Mouse (Mus musculus) forebrain, embryonic 15.5 days (tissue): ENCODE data around the gene Auts2. TPM values are rescaled to one million over a fixed set of nuclear protein-coding genes. Genes with fewer than 3 reads are reported as not detected.
A peak's percentile ranks its signal among the peaks of the same experiment; 100 is the strongest.

ENCODE experiments used
- ATAC-seq: fragments of 200-750 bp; cut with Nextera tagmentation; replicated peaks from 2 replicates; pipeline ENCODE4 v1.8.0; 2017; ENCODE audit warnings: mild to moderate bottlenecking, moderate TSS enrichment, moderate library complexity
- H3K27ac ChIP-seq: fragments of 300-500 bp; sonication (generic); replicated peaks from 2 replicates; pipeline ENCODE4 v1.5.1; 2015; ENCODE audit warnings: mild to moderate bottlenecking, inconsistent platforms
- H3K27me3 ChIP-seq: fragments of 300-500 bp; sonication (generic); 2 replicates; pipeline ENCODE4 v1.6.1; 2015; ENCODE audit warnings: inconsistent platforms
- H3K36me3 ChIP-seq: fragments of 300-500 bp; sonication (generic); 2 replicates; pipeline ENCODE4 v1.6.1; 2015; ENCODE audit warnings: mild to moderate bottlenecking, inconsistent platforms
- H3K4me1 ChIP-seq: fragments of 300-500 bp; sonication (generic); 2 replicates; pipeline ENCODE4 v1.6.1; 2015; ENCODE audit warnings: inconsistent platforms
- H3K4me2 ChIP-seq: fragments of 300-500 bp; sonication (generic); replicated peaks from 2 replicates; pipeline ENCODE4 v1.6.1; 2015; ENCODE audit warnings: mild to moderate bottlenecking, inconsistent platforms
- H3K4me3 ChIP-seq: fragments of 300-500 bp; sonication (generic); 2 replicates; pipeline ENCODE4 v1.5.1; 2015; ENCODE audit warnings: mild to moderate bottlenecking, inconsistent platforms
- H3K9ac ChIP-seq: fragments of 300-500 bp; sonication (generic); replicated peaks from 2 replicates; pipeline ENCODE4 v1.6.1; 2015; ENCODE audit warnings: mild to moderate bottlenecking, inconsistent platforms
- H3K9me3 ChIP-seq: fragments of 300-500 bp; sonication (generic); 2 replicates; pipeline ENCODE4 v1.6.1; 2016; ENCODE audit warnings: inconsistent platforms
- WGBS: fragments of 180-500 bp; shearing (Covaris S2); methylation state at CpG from one replicate; pipeline ENCODE4 v1.1.7; 2015; ENCODE audit warnings: mixed read lengths; 5-methylcytosine and 5-hydroxymethylcytosine counted together
- polyA plus RNA-seq: library from polyadenylated mRNA; unstranded; fragments of >200 nt; fragmentation: Nextera tagmentation; extraction: Ambion mirVana; gene quantifications from 2 replicates; pipeline ENCODE4 v1.2.1, GENCODE M21; 2015

The Auts2 gene
- polyA plus RNA-seq, 1 experiment from 2014 or later, result 94.3 TPM

GRCm38 (mm10) chr5:131515707-131516407 is 1027.3 kb downstream of the Auts2 start:
- Histone ChIP-seq H3K4me3 (no peak overlapping the region), H3K9me3 (no peaks in the 10 kb centered on the region), H3K36me3 (no peaks in the 10 kb centered on the region), H3K27ac (no peak overlapping the region), H3K27me3 (no peaks in the 10 kb centered on the region), H3K4me1 (peaks cover 62% of the 10 kb centered on the region), H3K4me2 (no peak overlapping the region), H3K9ac (no peak overlapping the region)
- 23% methylated on average over 14 of the region's 14 CpGs for WGBS
- ATAC-seq, result no peak

GRCm38 (mm10) chr5:131513753-131514152 is 1029.4 kb downstream of the Auts2 start:
- WGBS, result 28% methylated on average over 3 of the region's 3 CpGs
- Histone ChIP-seq H3K36me3 (no peaks in the 10 kb centered on the region), H3K4me2 (no peak overlapping the region), H3K9ac (no peak overlapping the region), H3K4me3 (no peak overlapping the region), H3K27ac (peak overlapping the region; percentile 5; the same call in 1 of the 2 replicates), H3K27me3 (no peaks in the 10 kb centered on the region), H3K4me1 (peaks cover 55% of the 10 kb centered on the region), H3K9me3 (no peaks in the 10 kb centered on the region)
- ATAC-seq, result no peak

- H3K27me3 ChIP-seq, result no peaks in the 10 kb centered on the region
- no peak for ATAC-seq
- no peak overlapping the region for H3K9ac ChIP-seq
- H3K4me3 ChIP-seq, result no peak overlapping the region
- no peaks in the 10 kb centered on the region; the same call in 1 of the 2 replicates for H3K36me3 ChIP-seq
- WGBS, result 82% methylated on average over 10 of the region's 10 CpGs
- no peak overlapping the region for H3K27ac ChIP-seq
- no peaks in the 10 kb centered on the region for H3K9me3 ChIP-seq
- no peak overlapping the region for H3K4me2 ChIP-seq
- peaks cover 44% of the 10 kb centered on the region for H3K4me1 ChIP-seq
Observed at GRCm38 (mm10) chr5:131512617-131513016, 1030.5 kb downstream of the Auts2 start.

GRCm38 (mm10) chr5:131510659-131511058 is 1032.5 kb downstream of the Auts2 start:
- peaks cover 24% of the 10 kb centered on the region for H3K4me1 ChIP-seq
- WGBS, result 87% methylated on average over 5 of the region's 5 CpGs
- no peaks in the 10 kb centered on the region for H3K9me3 ChIP-seq

DNA sequence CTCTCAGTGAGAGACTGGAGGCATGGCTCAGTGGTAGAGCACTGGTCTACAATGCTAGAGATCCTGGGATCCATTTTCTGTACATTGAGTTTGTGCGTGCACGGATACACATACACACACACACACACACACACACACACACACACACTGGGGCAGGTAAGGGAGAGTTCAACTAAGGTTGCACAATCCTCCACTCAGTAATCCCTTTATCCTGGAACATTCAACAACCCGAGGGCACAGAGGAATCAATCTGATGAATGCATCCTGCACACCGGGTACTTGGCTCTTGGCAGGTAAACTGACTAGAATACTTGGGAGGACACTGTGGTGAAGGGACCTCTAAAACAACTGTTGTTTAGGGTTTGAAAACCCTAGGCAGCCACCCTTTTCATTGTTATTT is 1033.8 kb downstream of the Auts2 start:
- H3K9ac ChIP-seq, result no peak overlapping the region
- H3K27me3 ChIP-seq, result no peaks in the 10 kb centered on the region
- ATAC-seq, result no peak
- H3K9me3 ChIP-seq, result no peaks in the 10 kb centered on the region
- WGBS, result 92% methylated on average over 2 of the region's 4 CpGs
- H3K4me1 ChIP-seq, result peaks cover 21% of the 10 kb centered on the region
- no peaks in the 10 kb centered on the region; the same call in 1 of the 2 replicates for H3K36me3 ChIP-seq
- no peak overlapping the region for H3K4me2 ChIP-seq
- no peak overlapping the region for H3K27ac ChIP-seq
- H3K4me3 ChIP-seq, result no peak overlapping the region

More at GRCm38 (mm10) chr5:131510659-131511058, 1032.5 kb downstream of the Auts2 start:
- Histone ChIP-seq H3K9ac (no peak overlapping the region), H3K27me3 (no peaks in the 10 kb centered on the region), H3K27ac (no peak overlapping the region), H3K36me3 (no peaks in the 10 kb centered on the region; the same call in 1 of the 2 replicates), H3K4me3 (no peak overlapping the region), H3K4me2 (no peak overlapping the region)
- no peak for ATAC-seq

DNA sequence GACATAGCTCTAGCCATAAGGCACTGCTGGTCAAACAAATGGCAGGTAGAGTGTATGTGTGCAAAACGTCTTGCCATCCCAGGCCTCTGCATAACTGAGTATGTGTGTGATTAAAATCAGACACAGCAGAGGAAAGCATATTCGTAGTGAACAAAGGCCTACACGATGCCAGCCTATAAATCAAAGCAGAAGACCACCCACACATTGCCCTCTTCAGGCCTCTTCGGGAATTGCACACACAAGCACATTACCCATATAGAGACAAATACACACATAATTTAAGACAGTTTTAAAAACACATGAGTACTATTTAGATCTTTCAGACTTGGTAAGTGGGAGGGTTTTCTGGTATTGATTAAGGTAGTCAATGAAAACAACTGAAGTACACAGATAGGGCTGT is 1044.3 kb downstream of the Auts2 start:
- Histone ChIP-seq H3K36me3 (no peaks in the 10 kb centered on the region), H3K9ac (no peak overlapping the region), H3K9me3 (no peaks in the 10 kb centered on the region), H3K4me2 (no peak overlapping the region), H3K4me3 (no peak overlapping the region), H3K4me1 (0 out of 2 replicates have a peak, but pooled peaks cover 3% of the 10 kb centered on the region), H3K27me3 (no peaks in the 10 kb centered on the region), H3K27ac (no peak overlapping the region)
- ATAC-seq, result no peak
- WGBS, result 89% methylated on average over 4 of the region's 4 CpGs

- H3K9ac ChIP-seq, result no peak overlapping the region
- ATAC-seq, result no peak
- H3K36me3 ChIP-seq, result no peaks in the 10 kb centered on the region
- WGBS, result 91% methylated on average over 10 of the region's 10 CpGs
- peaks cover 14% of the 10 kb centered on the region; the same call in 1 of the 2 replicates for H3K4me1 ChIP-seq
- H3K9me3 ChIP-seq, result no peaks in the 10 kb centered on the region
- H3K27me3 ChIP-seq, result no peaks in the 10 kb centered on the region
- H3K4me3 ChIP-seq, result no peak overlapping the region
- H3K27ac ChIP-seq, result no peak overlapping the region
- no peak overlapping the region for H3K4me2 ChIP-seq
Observed at GRCm38 (mm10) chr5:131496517-131497216, 1046.5 kb downstream of the Auts2 start.

DNA sequence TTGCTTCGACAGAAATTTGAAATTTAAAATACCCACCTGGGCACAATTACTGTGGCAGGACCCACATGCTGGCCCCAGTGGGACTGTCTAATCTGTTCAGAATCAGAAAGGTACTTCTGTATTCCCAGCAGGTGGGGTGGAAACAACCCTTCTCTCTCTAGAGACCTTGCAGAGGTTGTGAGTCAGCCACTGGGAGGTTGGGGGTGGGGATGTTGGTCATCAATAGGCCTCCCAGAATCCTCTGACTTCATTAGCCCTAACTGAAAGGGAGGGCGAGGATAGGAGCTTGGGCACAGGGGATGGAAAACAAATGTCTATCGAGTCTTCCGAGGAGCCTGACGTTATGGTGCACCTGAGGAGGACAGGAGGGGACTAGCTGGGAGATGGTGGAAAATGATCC is 1048.6 kb downstream of the Auts2 start:
- Histone ChIP-seq H3K9ac (no peak overlapping the region), H3K4me2 (no peak overlapping the region), H3K27ac (no peak overlapping the region), H3K4me3 (no peak overlapping the region), H3K9me3 (no peaks in the 10 kb centered on the region), H3K27me3 (no peaks in the 10 kb centered on the region), H3K4me1 (peaks cover 20% of the 10 kb centered on the region; the same call in 1 of the 2 replicates), H3K36me3 (no peaks in the 10 kb centered on the region)
- no peak for ATAC-seq
- 75% methylated on average over 5 of the region's 5 CpGs for WGBS

- H3K27ac ChIP-seq, result no peak overlapping the region
- 91% methylated on average over 8 of the region's 8 CpGs for WGBS
- H3K27me3 ChIP-seq, result no peaks in the 10 kb centered on the region
- no peaks in the 10 kb centered on the region for H3K36me3 ChIP-seq
- ATAC-seq, result no peak
- H3K9ac ChIP-seq, result no peak overlapping the region
- H3K4me1 ChIP-seq, result peaks cover 29% of the 10 kb centered on the region
- H3K4me2 ChIP-seq, result no peak overlapping the region
- H3K9me3 ChIP-seq, result no peaks in the 10 kb centered on the region
- H3K4me3 ChIP-seq, result no peak overlapping the region
Observed at GRCm38 (mm10) chr5:131492535-131492934, 1050.6 kb downstream of the Auts2 start.

DNA sequence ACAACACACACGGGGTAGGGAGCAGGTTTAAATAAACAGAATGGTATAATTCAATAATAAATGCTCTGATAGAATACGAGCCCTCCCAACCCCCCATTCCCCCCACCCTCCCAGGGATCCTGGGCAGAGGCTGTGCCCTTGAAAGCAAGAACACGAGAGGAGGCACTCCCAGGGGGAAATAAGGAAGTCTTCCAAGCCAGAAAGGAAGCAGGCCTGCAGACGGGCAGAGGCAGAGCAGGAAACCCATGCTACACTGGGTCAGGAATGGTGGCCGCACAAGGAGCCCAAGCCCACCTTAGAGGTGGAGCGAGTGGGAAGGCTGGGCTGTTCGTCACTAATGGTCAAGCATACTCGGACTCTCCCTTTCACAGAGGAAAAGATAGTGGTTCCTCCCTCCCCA is 1051.3 kb downstream of the Auts2 start:
- 74% methylated on average over 8 of the region's 8 CpGs for WGBS
- H3K27ac ChIP-seq, result no peak overlapping the region
- ATAC-seq, result no peak
- H3K4me2 ChIP-seq, result no peak overlapping the region
- no peaks in the 10 kb centered on the region for H3K27me3 ChIP-seq
- no peak overlapping the region for H3K9ac ChIP-seq
- no peak overlapping the region for H3K4me3 ChIP-seq
- H3K9me3 ChIP-seq, result no peaks in the 10 kb centered on the region
- H3K4me1 ChIP-seq, result peaks cover 36% of the 10 kb centered on the region
- H3K36me3 ChIP-seq, result no peaks in the 10 kb centered on the region

DNA sequence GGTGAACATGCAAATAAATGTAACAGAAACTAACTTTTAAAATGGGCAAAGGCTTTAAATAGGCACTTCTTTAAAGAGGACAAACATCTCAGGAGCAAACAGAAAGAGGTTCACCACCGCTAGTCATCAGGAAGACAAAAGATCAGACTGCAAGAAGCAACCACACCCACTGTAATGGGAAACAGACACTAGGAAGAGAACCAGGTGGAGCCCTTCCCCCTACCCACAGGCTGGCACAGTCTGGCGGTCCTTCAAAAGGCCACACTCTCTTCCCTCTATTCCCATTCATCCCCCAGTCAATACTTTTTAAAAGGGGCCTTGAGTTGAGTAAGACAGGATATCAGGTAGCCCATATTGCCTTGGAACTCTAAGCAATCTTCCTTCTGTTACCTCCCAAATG is 1052.3 kb downstream of the Auts2 start:
- H3K9ac ChIP-seq, result no peak overlapping the region
- WGBS, result 90% methylated on average over 2 of the region's 2 CpGs
- no peaks in the 10 kb centered on the region for H3K27me3 ChIP-seq
- H3K4me2 ChIP-seq, result no peak overlapping the region
- H3K4me1 ChIP-seq, result peaks cover 38% of the 10 kb centered on the region
- no peak overlapping the region for H3K4me3 ChIP-seq
- no peaks in the 10 kb centered on the region for H3K9me3 ChIP-seq
- H3K36me3 ChIP-seq, result no peaks in the 10 kb centered on the region
- no peak overlapping the region for H3K27ac ChIP-seq
- ATAC-seq, result no peak

GRCm38 (mm10) chr5:131489846-131490245 is 1053.3 kb downstream of the Auts2 start:
- Histone ChIP-seq H3K27me3 (no peaks in the 10 kb centered on the region), H3K9me3 (no peaks in the 10 kb centered on the region), H3K9ac (no peak overlapping the region), H3K36me3 (no peaks in the 10 kb centered on the region), H3K27ac (no peak overlapping the region), H3K4me3 (no peak overlapping the region), H3K4me1 (peaks cover 38% of the 10 kb centered on the region), H3K4me2 (no peak overlapping the region)
- ATAC-seq, result no peak
- WGBS, result 89% methylated on average over 7 of the region's 7 CpGs
